Mouse (Mus musculus) brain, embryonic 14.5 days (tissue): ENCODE results near the gene Pde4dip.

Experiments
- CTCF ChIP-seq: fragments of 200-500 bp; IDR thresholded peaks from 2 replicates; pipeline ENCODE4 v1.5.1; 2012; ENCODE audit warnings: inconsistent platforms, mild to moderate bottlenecking, moderate library complexity, borderline replicate concordance; ENCODE audit not compliant: insufficient read depth, insufficient read length; ENCODE audit errors: extremely low read depth
- POLR2A ChIP-seq: fragments of 200-500 bp; IDR thresholded peaks from 2 replicates; pipeline ENCODE4 v1.6.1; 2012; ENCODE audit warnings: mild to moderate bottlenecking, inconsistent platforms, borderline replicate concordance; ENCODE audit not compliant: poor library complexity, insufficient read depth, insufficient read length, severe bottlenecking; ENCODE audit errors: extremely low read depth

DNA sequence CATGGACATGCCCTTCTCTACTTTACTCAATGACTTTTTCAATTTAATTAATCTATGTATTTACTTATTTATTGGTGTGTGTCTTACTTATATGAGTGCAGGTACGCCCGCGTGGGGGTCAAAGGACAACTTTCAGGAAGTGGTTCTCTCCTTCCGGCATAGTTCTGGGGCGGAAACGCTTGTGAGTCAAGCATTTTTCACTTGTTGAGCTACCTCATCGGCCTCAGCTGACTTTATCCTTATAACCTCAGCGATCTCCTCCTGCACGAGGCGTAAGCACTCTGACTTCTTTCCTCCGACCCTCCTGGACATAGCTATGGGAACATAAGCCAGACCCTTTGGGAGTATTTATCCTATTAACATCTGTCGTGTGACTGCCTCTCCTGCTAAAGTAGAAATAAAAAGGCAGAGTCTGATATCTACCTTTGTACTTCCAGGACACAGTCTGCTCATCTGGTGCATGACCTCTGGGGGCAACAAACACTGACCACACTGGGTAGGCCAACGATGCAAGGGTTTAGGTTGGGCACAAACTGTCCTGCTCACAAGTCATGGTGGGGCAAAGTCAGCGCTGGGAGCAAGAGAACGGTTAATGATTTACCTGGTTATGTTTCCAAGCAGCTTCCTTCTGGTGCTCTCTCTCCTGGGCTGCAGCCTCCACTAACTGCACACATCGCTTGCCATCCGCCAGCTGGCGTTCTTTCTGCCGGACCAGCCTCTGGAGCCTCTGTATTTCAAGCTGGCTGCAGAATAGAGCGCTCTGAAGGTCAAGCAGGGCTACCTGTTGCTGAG, 132.0 kb downstream of the Pde4dip start:
- TF ChIP-seq POLR2A: no peak
- TF ChIP-seq CTCF: no peak
